Mouse (Mus musculus): ENCODE results near the gene Lman2. TPM values are rescaled to one million over a fixed set of nuclear protein-coding genes. Genes with fewer than 3 reads are reported as not detected.

The Lman2 gene
- polyA plus RNA-seq, 1 experiment from 2014 or later, result 63.6 TPM

- Histone ChIP-seq H3K27ac (ENCODE audit: low read length) (no peak overlapping the region), H3K9me3 (ENCODE audit: low read length) (no peaks in the 10 kb centered on the region), H3K4me3 (ENCODE audit: low read depth, low read length) (no peak overlapping the region), H3K4me2 (replicated peaks; ENCODE audit: low read depth, low read length) (no peak overlapping the region), H3K9ac (replicated peaks; ENCODE audit: low read depth) (no peak overlapping the region), H3K27me3 (replicated peaks; ENCODE audit: insufficient read depth, low read length) (no peaks in the 10 kb centered on the region), H3K36me3 (ENCODE audit: insufficient read depth, low read length) (no peaks in the 10 kb centered on the region), H3K4me1 (ENCODE audit: insufficient read depth, low read depth, low read length) (no peaks in the 10 kb centered on the region)
- DNase-seq (ENCODE audit: low spot score), result no peak
- ATAC-seq, result no peak
- TF ChIP-seq EP300 (IDR thresholded peaks at IDR 0.05) (no peak), CTCF (IDR thresholded peaks at IDR 0.05) (no peak)
- 61% methylated on average over 12 of the region's 12 CpGs for WGBS
Observed at GRCm38 (mm10) chr13:55338131-55339054, 24.2 kb downstream of the Lman2 start.

GRCm38 (mm10) chr13:55337341-55337975 lies 25.1 kb downstream of the Lman2 start:
- no peak overlapping the region for H3K27ac ChIP-seq (ENCODE audit: low read length)
- H3K4me3 ChIP-seq (ENCODE audit: low read depth, low read length), result no peak overlapping the region
- no peak for TF ChIP-seq EP300 (IDR thresholded peaks at IDR 0.05)
- no peak for TF ChIP-seq CTCF (IDR thresholded peaks at IDR 0.05)
- no peaks in the 10 kb centered on the region for H3K27me3 ChIP-seq (replicated peaks; ENCODE audit: insufficient read depth, low read length)
- WGBS, result 68% methylated on average over 10 of the region's 10 CpGs
- DNase-seq (ENCODE audit: low spot score) (no peak), ATAC-seq (no peak)
- no peaks in the 10 kb centered on the region for H3K9me3 ChIP-seq (ENCODE audit: low read length)
- H3K4me1 ChIP-seq (ENCODE audit: insufficient read depth, low read depth, low read length), result no peaks in the 10 kb centered on the region
- H3K4me2 ChIP-seq (replicated peaks; ENCODE audit: low read depth, low read length), result no peak overlapping the region
- no peaks in the 10 kb centered on the region for H3K36me3 ChIP-seq (ENCODE audit: insufficient read depth, low read length)
- H3K9ac ChIP-seq (replicated peaks; ENCODE audit: low read depth), result no peak overlapping the region

- no peak overlapping the region for H3K27ac ChIP-seq (ENCODE audit: low read length)
- whole genome bisulfite sequencing, result 78% methylated on average over 4 of the region's 4 CpGs
- H3K4me2 ChIP-seq (replicated peaks; ENCODE audit: low read depth, low read length), result no peak overlapping the region
- H3K36me3 ChIP-seq (ENCODE audit: insufficient read depth, low read length), result no peaks in the 10 kb centered on the region
- no peak for TF ChIP-seq CTCF (IDR thresholded peaks at IDR 0.05)
- no peak for TF ChIP-seq EP300 (IDR thresholded peaks at IDR 0.05)
- DNase-seq (ENCODE audit: low spot score), result no peak
- H3K27me3 ChIP-seq (replicated peaks; ENCODE audit: insufficient read depth, low read length), result no peaks in the 10 kb centered on the region
- no peaks in the 10 kb centered on the region for H3K4me1 ChIP-seq (ENCODE audit: insufficient read depth, low read depth, low read length)
- H3K9ac ChIP-seq (replicated peaks; ENCODE audit: low read depth), result no peak overlapping the region
- ATAC-seq, result no peak
- no peak overlapping the region for H3K4me3 ChIP-seq (ENCODE audit: low read depth, low read length)
- H3K9me3 ChIP-seq (ENCODE audit: low read length), result no peaks in the 10 kb centered on the region
Observed at GRCm38 (mm10) chr13:55335701-55336100, 26.9 kb downstream of the Lman2 start.

GRCm38 (mm10) chr13:55332331-55332730 lies 30.3 kb downstream of the Lman2 start:
- Histone ChIP-seq H3K9me3 (ENCODE audit: low read length) (no peaks in the 10 kb centered on the region), H3K27me3 (replicated peaks; ENCODE audit: insufficient read depth, low read length) (no peaks in the 10 kb centered on the region), H3K36me3 (ENCODE audit: insufficient read depth, low read length) (no peaks in the 10 kb centered on the region), H3K4me1 (ENCODE audit: insufficient read depth, low read depth, low read length) (peaks cover 8% of the 10 kb centered on the region; the same call in 1 of the 2 replicates), H3K9ac (replicated peaks; ENCODE audit: low read depth) (no peak overlapping the region), H3K4me2 (replicated peaks; ENCODE audit: low read depth, low read length) (no peak overlapping the region), H3K27ac (ENCODE audit: low read length) (no peak overlapping the region), H3K4me3 (ENCODE audit: low read depth, low read length) (no peak overlapping the region)
- WGBS, result 85% methylated on average over 3 of the region's 3 CpGs
- TF ChIP-seq EP300 (IDR thresholded peaks at IDR 0.05) (no peak), CTCF (IDR thresholded peaks at IDR 0.05) (no peak)
- no peak for DNase-seq (ENCODE audit: low spot score)
- no peak for ATAC-seq

- DNase-seq (ENCODE audit: low spot score), result peak; percentile 48
- Histone ChIP-seq H3K9me3 (ENCODE audit: low read length) (no peaks in the 10 kb centered on the region), H3K4me2 (replicated peaks; ENCODE audit: low read depth, low read length) (peak overlapping the region; percentile 92), H3K4me1 (ENCODE audit: insufficient read depth, low read depth, low read length) (peaks cover 8% of the 10 kb centered on the region; the same call in 1 of the 2 replicates), H3K9ac (replicated peaks; ENCODE audit: low read depth) (no peak overlapping the region), H3K27me3 (replicated peaks; ENCODE audit: insufficient read depth, low read length) (no peaks in the 10 kb centered on the region), H3K27ac (ENCODE audit: low read length) (no peak overlapping the region), H3K4me3 (ENCODE audit: low read depth, low read length) (peak overlapping the region; percentile 67; the same call in 1 of the 2 replicates), H3K36me3 (ENCODE audit: insufficient read depth, low read length) (0 out of 2 replicates have a peak, but pooled peaks cover 5% of the 10 kb centered on the region)
- ATAC-seq, result no peak; the same call in 1 of the 2 replicates
- 44% methylated on average over 14 of the region's 14 CpGs for WGBS
- TF ChIP-seq CTCF (IDR thresholded peaks at IDR 0.05) (peak; percentile 45), EP300 (IDR thresholded peaks at IDR 0.05) (no peak)
Observed at GRCm38 (mm10) chr13:55330567-55331400, 31.8 kb downstream of the Lman2 start.
